Mouse (Mus musculus) gastrocnemius, adult 8-10 months (tissue): ENCODE measurements at regions not wholly inside any gene's neighbourhood (a gene's known extent, or its start where the extent isn't known, plus 50 kb on each side); places are given as distances from the start of the nearest gene placed in this dataset.
"Not testable (repeated sequence)": the region's sequence is repeated elsewhere in the genome, so short reads cannot be mapped to it uniquely, and the experiment has no call there.

Source experiments
- DNase-seq, 2 experiments: peaks; one replicate each; pipeline ENCODE4 v3.0.0; 2022; ENCODE audit warnings: low spot score in 2 of 2

- DNase-seq = peak; percentile 36 to 57
Measured at GRCm38 (mm10) chr7:70300516-70300915, 66.0 kb downstream of the Nr2f2 start.

- no peak for DNase-seq
Measured at GRCm38 (mm10) chr7:70291431-70291830, 75.1 kb downstream of the Nr2f2 start.

GRCm38 (mm10) chr7:70290733-70291320 lies 75.7 kb downstream of the Nr2f2 start:
- no peak for DNase-seq

- DNase-seq = no peak
Measured at GRCm38 (mm10) chr7:70290277-70290676, 76.3 kb downstream of the Nr2f2 start.

- no peak for DNase-seq
Measured at GRCm38 (mm10) chr7:70288621-70289020, 77.9 kb downstream of the Nr2f2 start.

GRCm38 (mm10) chr7:70287891-70288421 lies 78.6 kb downstream of the Nr2f2 start:
- no peak for DNase-seq

- DNase-seq = no peak
Measured at GRCm38 (mm10) chr7:70286836-70287355, 79.6 kb downstream of the Nr2f2 start.

GRCm38 (mm10) chr7:70285344-70285743 lies 81.2 kb downstream of the Nr2f2 start:
- DNase-seq = no peak

- no peak for DNase-seq
Measured at GRCm38 (mm10) chr7:70283836-70284235, 82.7 kb downstream of the Nr2f2 start.

GRCm38 (mm10) chr7:70283166-70283565 lies 83.4 kb downstream of the Nr2f2 start:
- DNase-seq = no peak

- no peak for DNase-seq
Measured at GRCm38 (mm10) chr7:70281891-70282515, 84.5 kb downstream of the Nr2f2 start.

GRCm38 (mm10) chr7:70281381-70281750 lies 85.2 kb downstream of the Nr2f2 start:
- DNase-seq = no peak

GRCm38 (mm10) chr7:70280643-70281380 lies 85.7 kb downstream of the Nr2f2 start:
- no peak for DNase-seq

GRCm38 (mm10) chr7:70279927-70280642 lies 86.5 kb downstream of the Nr2f2 start:
- no peak for DNase-seq

GRCm38 (mm10) chr7:70279101-70279500 lies 87.4 kb downstream of the Nr2f2 start:
- DNase-seq = no peak

- DNase-seq = no peak
Measured at GRCm38 (mm10) chr7:70276078-70276477, 90.5 kb downstream of the Nr2f2 start.

- no peak for DNase-seq
Measured at GRCm38 (mm10) chr7:70274312-70274711, 92.2 kb downstream of the Nr2f2 start.

- peak; percentile 27 to 46 for DNase-seq
Measured at GRCm38 (mm10) chr7:70267075-70267474, 99.5 kb downstream of the Nr2f2 start.

GRCm38 (mm10) chr7:70256806-70257205 lies 109.7 kb downstream of the Nr2f2 start:
- no peak for DNase-seq

GRCm38 (mm10) chr7:70255072-70255471 lies 111.5 kb downstream of the Nr2f2 start:
- DNase-seq = no peak

- no peak for DNase-seq
Measured at GRCm38 (mm10) chr7:70253275-70253674, 113.3 kb downstream of the Nr2f2 start.

GRCm38 (mm10) chr7:70239059-70239458 lies 127.5 kb downstream of the Nr2f2 start:
- DNase-seq = not testable (repeated sequence)
